Mouse (Mus musculus) left cerebral cortex, postnatal 10 days (tissue): ENCODE data around the gene Zfp992. TPM values are rescaled to one million over a fixed set of nuclear protein-coding genes. Genes with fewer than 3 reads are reported as not detected.
A peak's percentile ranks its signal among the peaks of the same experiment; 100 is the strongest.
"Not testable (repeated sequence)": the region's sequence is repeated elsewhere in the genome, so short reads cannot be mapped to it uniquely, and the experiment has no call there.

Experiments used
- DNase-seq, 2 experiments: peaks; one replicate each; pipeline ENCODE4 v3.0.0; 2021 to 2022; ENCODE audit warnings: low spot score in 2 of 2, mixed read lengths in 1 of 2; ENCODE audit errors: extremely low spot score in 1 of 2
- intact Hi-C: fragments of 180-260 bp; cut with DNase I; formaldehyde crosslinking; loops from one replicate; pipeline ENCODE4 v1.15.1; 2025
- total RNA-seq, 2 experiments: library from RNA; stranded (reverse); gene quantifications; 2 replicates each; pipeline ENCODE4 v1.2.3; 2021

Gene Zfp992
- total RNA-seq, 2 experiments from 2014 or later, result 5.9 to 8.1 TPM

GRCm38 (mm10) chr4:146469984-146470383 is 21.2 kb downstream of the Zfp992 start:
- DNase-seq, intact Hi-C loops: not testable (repeated sequence)

GRCm38 (mm10) chr4:146474181-146474580 is 25.4 kb downstream of the Zfp992 start:
- DNase-seq, intact Hi-C loops: not testable (repeated sequence)

GRCm38 (mm10) chr4:146474716-146475676 is 26.2 kb downstream of the Zfp992 start:
- intact Hi-C loops, result not testable (repeated sequence)
- DNase-seq, result peak in 1 of 2 experiments; percentile 26

GRCm38 (mm10) chr4:146476260-146476659 is 27.4 kb downstream of the Zfp992 start:
- intact Hi-C loops, DNase-seq: not testable (repeated sequence)

- DNase-seq, intact Hi-C loops: not testable (repeated sequence)
Measured at GRCm38 (mm10) chr4:146476959-146477358, 28.1 kb downstream of the Zfp992 start.

GRCm38 (mm10) chr4:146480376-146481096 is 31.7 kb downstream of the Zfp992 start:
- intact Hi-C loops, result not testable (repeated sequence)
- peak in 1 of 2 experiments; percentile 23 for DNase-seq

DNA sequence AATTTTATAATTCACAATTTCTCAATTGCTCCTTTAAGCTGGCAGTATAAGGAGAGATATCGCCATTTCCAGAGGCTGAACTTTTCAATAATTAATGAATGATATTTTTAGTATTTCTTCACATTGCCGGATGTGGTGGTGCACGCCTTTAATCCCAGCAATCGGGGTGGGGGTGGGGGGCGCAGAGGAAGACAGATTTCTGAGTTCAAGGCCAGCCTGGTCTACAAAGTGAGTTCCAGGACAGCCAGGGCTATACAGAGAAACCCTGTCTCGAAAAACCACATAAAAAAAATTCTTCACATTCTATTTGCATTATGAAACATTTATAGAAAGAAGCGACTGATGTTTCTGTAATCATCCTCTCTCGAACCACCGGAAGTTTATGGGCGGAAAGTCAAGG is 33.7 kb downstream of the Zfp992 start:
- DNase-seq, intact Hi-C loops: not testable (repeated sequence)

DNA sequence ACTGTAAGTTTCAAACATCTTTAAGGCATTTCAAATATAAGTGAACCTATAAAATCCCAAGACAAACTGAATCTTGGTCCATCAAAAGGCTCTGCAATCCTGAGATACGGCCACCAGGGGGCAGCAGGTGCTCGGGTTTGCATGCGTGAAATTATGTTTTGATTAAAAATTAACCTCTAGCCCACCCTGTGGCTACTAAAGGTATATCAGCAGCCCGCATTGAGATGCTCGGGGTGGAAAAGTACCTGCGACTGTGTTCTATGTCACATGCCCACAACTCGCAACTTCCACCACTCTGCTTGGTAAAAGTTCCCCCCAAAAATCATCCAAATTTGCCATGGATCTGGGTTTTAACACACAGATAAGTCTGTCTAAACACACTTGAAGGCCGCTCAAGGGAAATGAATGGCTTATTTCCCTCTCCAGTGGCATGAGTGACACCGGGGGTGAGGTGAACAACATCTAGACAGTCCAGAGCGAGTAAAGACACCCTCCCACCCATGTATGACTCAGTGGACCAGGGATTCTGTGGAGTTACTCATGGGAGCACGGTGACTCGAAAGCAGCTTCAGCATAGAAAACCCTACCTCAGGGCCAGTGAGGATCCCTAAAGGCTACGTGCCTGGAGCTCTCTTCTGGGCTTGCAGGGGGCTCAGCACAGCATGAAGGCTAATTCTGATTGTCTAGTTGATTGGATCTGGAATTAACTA is 34.9 kb downstream of the Zfp992 start:
- DNase-seq, intact Hi-C loops: not testable (repeated sequence)

DNA sequence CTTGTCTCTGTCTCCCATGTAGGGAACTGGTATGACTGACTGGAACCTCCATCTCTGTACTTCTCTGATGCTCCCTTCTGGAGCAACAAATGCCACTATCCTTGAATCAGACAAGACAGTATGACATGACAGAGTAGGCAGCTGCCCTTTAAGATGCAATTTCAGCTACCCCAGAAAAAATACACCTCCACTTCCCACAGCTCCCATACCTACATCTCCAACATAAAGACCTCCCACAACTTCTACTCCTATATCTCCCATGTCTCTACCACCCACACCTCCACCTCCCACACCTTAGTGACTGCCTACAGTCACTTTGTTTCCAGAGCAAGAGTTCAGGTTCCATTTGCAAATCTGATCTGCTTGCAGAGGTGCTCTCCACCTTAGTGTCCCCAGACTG is 35.9 kb downstream of the Zfp992 start:
- intact Hi-C loops, DNase-seq: not testable (repeated sequence)

DNA sequence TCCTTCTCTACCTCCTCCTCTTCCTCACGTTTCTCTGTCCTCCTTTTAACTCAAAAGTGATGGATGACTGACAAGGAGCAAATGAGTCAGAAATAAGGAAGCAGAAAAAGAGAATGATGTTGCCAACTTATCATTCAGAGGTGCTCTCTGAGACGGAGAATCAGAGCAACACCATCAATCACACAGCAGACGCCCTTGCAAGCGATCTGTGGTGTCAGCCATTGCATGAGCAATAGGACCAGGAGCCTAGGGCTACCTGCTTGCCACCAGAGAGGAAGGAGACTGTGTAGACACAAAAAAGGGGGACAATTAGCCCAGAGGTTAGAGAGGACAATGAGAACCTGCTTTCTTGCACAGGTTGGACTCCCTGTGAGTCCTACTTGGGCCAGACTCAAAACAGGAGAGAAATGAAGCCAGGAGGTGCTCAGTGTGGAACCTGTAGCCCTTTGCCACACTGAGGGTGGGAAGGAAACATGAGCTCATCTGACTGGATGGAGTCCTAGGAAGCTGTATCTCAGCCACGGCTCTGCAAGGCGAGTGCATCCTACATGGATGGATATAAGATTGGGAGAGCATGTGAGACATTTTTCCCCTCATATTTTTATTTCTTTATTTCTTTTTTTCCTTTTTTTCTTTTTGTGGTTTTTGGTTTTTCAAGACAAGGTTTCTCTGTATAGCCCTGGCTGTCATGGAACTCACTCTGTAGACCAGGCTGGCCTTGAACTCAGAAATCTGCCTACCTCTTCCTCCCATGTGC is 36.5 kb downstream of the Zfp992 start:
- intact Hi-C loops, DNase-seq: not testable (repeated sequence)

DNA sequence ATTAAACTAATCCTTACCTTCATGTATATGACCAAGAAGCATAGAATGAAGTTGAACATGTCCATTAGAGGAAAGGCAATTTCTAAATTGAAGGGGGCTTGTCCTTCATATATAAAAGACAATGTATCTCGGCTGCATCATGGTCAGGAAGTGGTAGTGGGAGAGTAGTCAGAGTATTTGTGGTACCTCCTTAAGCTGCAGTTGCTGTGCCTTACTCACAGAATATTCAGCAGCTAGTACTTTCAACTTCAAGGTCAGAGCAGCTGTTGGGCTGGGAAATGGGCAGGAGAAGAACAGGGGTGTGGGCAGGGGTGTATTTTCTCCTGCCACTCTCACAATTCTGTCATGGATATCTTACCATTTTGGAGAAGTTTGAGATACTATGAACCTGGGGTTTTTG is 37.9 kb downstream of the Zfp992 start:
- DNase-seq, intact Hi-C loops: not testable (repeated sequence)

- DNase-seq, intact Hi-C loops: not testable (repeated sequence)
Measured at GRCm38 (mm10) chr4:146489196-146489595, 40.4 kb downstream of the Zfp992 start.

GRCm38 (mm10) chr4:146491993-146492392 is 43.2 kb downstream of the Zfp992 start:
- intact Hi-C loops, DNase-seq: not testable (repeated sequence)

DNA sequence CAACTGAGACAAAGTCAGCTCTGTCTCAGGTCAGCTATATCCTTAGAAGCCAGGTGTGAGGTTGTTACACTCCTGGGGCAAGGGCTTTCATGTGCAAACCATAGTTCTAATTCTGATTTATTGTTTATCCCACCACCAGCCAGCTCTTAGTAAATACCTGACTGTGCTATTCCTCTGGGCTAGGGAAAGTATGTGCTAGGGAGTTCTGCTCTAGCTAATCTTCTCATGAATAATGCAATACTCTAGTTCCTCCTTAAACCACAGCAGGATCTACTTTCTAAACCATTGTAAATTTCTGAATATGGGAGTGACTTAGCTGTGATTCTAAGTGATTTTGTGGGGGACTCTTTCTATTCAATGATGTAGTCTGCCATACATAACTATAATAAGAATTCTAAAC is 43.6 kb downstream of the Zfp992 start:
- DNase-seq, result no peak
- intact Hi-C loops, result no loop called here

DNA sequence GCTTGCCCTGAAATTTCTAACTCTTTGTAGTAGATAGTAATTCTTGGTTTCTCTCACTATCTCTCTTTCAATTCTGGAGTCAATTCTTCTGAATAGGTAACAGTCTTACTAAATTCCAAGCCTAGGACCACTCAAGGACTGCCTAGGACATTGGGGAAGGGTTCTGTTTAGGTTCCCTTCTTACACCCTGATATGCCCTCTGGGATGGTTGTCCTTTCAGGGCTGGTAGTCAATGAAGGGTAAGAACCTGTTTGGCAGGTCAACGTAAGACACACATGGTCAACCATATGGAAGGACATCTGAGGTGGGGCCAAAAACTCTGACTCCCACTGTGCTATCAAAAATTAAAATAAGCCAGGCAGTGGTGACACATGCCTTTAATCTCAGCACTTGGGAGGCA is 44.0 kb downstream of the Zfp992 start:
- intact Hi-C loops, result no loop called here
- no peak for DNase-seq

- intact Hi-C loops, DNase-seq: not testable (repeated sequence)
Measured at GRCm38 (mm10) chr4:146493319-146493907, 44.6 kb downstream of the Zfp992 start.

DNA sequence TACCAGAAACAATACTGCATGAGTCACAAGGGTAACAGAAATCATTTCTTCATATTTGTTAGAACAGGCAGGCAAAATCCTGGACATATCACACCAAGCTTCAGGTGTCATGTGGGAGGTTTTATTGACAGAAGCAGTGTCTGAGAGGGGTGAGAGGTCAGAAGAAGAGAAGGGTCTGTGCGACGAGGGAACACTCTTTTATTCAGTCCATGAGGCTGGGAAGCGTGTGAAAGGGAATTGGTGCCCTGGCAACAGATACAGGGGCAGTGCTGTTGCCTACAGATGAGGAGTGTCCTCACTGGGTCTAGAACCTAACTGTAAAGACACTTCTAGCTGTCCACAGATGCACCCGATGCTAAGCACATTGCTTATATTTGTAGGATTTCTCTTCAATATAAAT is 46.2 kb downstream of the Zfp992 start:
- intact Hi-C loops, result no loop called here
- DNase-seq, result no peak

- intact Hi-C loops, DNase-seq: not testable (repeated sequence)
Measured at GRCm38 (mm10) chr4:146497695-146498275, 49.0 kb downstream of the Zfp992 start.
